Mouse (Mus musculus) MN1 (cell line): Measurements from ENCODE around the gene Mb21d2.

Experiments
- DNase-seq: peaks from one replicate; pipeline ENCODE4 v3.0.0-alpha.2; 2016; ENCODE audit warnings: low spot score

Gene Mb21d2

DNA sequence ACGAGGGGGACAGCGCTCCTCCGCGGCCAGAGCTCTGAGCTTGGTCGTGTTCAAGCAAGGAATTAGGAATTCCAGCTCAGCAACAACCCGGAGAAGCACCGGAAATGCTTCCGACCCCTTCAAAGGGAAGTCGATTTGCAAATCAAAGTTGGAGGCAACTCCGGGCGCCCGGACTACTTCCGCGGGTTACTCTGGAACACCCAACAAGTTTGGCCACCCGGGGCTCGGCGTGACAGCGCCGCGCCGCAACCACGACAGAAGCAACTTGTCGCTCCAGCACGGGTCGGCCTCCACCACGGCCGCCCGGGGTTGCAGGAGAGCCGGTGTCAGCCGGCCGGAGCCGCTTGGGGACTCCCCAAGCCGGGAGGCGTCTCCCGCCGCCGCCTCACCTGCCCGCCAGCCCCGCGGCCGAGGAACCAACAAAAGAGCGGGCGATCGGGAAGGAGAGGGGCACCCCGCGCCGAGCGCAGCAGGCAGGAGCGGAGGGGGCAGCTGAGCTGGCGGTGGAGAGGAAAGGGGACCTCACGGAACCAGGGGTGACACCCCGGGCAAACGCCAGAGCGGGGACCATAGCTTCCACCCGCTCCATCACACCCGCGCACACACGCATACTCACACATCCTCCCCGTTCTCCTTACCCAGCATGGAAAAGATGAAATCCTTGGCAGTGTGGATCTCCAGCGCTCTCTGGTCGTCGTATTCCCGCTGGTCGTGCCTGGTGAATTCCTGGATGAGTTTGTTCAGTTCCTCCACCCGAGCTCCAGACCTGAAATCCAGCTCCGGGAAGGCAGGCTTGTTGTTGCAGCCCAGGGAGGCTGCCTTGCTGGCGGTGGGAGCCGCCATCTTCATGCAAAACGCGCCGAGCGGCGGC is at the start of gene Mb21d2:
Mb21d2 (minus strand) TSS at position 859 of the 871 bp plus-strand sequence.
- peak; percentile 43 for DNase-seq

DNA sequence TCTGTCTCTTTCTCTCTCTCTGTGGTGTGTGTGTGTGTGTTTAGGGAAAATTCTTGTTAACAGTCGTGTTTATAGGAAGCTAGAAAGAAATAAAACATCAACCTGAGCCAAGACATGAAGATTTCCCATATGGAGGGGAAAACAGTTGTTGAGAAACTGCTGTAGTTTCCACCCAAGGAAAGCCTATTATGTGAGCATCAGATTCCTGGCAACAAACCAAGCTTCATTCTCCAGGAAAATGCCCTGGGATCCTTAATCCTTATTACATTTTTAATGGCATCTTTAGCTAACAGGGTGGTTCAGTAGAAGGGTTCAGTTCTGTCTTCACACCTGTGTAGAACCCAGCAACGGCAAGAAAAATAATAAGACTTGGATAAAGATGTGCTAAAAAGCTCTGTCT is 36.8 kb upstream of the Mb21d2 start:
- no peak for DNase-seq

DNA sequence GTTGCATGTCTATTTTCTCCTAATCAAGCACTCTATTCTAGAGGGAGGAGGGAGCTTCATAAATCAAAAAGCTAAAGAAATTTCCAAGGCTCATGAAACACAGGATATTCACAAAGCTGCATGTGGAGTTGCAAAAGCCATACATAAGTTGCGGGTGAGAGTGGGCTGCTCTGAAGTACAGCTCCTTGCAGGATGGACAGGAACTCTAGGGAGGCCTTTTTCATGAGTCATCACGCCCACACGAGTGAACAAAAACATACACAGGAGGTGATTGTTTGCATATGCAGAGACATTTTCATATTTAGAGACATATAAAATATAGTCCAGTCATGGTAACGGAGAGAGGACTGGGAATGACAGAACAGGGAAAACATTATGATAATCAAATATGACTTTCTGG is 34.6 kb upstream of the Mb21d2 start:
- DNase-seq, result no peak

DNA sequence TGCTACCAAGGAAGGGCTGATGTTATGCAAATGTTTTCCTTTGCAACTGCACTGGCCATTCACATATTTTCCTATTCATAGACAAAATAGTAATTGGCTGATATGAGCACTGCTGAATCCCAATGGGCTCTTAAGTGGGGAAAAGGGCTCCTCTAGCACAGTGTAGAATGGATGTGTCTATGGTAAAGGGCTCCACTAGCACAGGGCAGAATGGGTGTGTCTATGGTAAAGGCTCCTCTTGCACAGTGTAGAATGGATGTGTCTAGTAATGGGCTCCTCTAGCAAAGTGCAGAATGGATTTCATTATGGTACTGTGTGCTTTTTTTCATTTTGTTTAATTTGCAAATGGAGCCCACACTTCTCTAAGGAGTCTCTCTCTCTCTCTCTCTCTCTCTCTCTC is 33.5 kb upstream of the Mb21d2 start:
- no peak for DNase-seq

DNA sequence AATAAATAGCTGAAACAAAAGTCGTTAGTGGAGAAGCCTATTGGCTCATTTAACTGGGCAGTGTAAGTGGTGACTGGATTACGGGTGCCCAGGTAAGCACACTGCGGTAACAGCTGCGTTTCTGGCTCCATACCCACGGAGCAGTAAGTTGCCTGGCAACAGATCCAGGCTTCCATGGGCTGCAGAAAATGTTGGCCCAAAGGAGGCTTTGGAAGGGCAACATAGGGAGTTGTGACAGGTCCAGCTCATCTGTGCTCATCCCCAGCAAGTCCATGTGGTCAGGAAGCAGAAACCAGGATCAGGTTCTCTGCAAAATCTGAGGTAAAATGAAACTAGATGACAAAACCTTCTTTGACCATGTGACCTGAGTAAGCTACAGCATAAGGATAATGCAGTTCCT is 20.3 kb upstream of the Mb21d2 start:
- no peak for DNase-seq

DNA sequence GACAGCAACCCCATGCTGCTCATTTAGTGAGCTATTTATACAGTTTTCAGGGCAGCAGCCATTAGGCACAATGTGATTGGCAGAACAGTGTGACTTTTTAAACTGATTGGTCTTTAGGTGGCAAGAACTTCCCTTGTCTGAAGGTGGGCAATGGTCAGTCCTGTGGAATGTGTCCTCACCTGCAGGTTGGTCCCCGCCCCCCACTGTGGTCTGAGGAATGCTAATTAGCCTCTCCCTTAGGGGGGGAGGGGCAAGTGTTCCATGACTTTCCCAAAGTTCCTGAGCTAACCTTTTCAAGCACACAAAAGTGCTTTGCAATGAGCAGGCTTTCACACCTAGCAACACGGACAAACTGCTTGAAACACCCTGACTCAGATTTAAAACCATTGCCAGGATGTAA is 13.8 kb upstream of the Mb21d2 start:
- DNase-seq, result no peak

DNA sequence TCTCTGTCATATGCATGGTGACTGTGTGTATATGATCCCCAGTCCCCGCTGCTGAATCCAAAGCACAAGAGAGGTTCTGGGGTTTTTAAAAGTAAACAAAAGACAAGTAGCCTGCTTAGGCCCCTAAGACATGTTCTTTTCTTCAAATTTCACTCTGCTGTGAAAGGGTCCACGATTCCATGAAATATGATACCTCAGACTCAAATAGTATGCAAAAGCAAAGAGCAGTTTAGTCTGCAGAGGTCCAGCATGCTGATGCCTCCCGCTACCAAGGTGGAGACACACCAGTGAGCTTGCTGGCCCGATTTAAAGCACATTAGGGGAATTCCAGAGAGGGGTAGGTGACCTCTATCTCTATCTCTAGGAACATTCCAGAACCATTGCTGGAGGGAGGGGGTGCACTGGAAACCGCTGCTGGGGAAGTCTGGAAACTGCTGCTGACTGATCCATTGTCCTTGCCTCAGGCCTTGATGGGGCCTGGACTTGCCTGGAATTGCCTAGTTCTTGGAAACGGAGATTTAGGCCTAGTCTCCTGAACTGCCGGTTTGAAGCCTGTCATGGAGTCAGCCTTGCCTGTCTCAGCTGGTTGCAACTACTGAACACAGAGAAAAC is 6.8 kb upstream of the Mb21d2 start:
- no peak for DNase-seq

DNA sequence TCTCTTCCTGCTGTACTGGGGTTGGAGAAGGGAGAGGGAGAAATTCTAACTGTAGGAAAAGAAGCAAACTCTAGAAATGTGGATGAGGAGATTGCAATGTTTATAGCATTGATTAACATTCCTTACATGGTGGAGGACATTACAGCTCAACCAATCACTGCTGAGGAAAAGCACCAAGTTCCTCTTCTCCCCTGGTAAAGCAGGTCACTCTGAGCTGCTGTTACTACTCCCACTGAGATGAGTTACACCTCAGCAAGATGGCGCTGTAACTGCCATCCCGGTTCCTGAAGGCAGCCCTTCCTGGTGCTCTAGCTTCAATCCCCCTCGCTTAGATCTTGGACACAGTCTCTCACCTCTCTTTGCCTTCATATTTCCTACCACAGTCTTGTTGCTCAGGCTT is 6.2 kb upstream of the Mb21d2 start:
- no peak for DNase-seq

DNA sequence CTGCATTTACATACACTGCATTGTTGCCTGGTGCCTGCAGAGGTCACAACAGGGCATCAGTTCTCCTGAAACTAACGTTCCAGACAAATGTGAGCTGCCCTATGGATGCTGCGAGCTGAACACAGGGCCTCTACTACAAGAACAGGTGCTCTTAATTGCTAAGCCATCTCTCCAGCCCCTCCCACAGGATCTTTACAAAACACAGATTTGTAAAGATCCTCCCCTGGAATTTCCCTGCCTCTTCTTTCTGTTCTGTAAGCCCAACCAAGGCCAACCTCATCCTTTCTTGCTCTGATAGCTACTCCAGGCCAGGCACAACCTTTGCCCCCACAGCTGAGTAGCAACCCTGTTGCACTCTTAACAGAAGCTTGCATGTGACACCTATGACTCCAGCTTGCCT is 1.7 kb upstream of the Mb21d2 start:
- no peak for DNase-seq

DNA sequence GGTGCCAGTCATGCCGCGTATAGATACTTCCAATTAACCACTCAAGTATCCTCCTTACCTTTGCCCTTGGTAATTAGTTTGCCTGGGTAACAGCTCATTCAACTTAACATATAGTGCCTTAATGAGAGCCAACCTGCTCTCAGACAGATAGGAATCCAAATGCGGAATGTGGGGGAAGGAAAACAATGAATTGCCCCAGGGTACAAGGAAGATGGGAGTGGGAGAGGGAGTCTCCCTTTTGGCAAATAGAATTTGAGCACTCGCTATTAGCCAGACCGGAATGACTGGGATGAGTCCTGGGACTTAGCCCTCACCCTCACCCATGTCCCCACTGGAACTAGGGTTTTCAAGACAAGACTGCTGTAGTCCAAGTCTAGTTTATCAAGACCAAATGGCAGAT is 953 bp upstream of the Mb21d2 start:
- DNase-seq, result no peak

DNA sequence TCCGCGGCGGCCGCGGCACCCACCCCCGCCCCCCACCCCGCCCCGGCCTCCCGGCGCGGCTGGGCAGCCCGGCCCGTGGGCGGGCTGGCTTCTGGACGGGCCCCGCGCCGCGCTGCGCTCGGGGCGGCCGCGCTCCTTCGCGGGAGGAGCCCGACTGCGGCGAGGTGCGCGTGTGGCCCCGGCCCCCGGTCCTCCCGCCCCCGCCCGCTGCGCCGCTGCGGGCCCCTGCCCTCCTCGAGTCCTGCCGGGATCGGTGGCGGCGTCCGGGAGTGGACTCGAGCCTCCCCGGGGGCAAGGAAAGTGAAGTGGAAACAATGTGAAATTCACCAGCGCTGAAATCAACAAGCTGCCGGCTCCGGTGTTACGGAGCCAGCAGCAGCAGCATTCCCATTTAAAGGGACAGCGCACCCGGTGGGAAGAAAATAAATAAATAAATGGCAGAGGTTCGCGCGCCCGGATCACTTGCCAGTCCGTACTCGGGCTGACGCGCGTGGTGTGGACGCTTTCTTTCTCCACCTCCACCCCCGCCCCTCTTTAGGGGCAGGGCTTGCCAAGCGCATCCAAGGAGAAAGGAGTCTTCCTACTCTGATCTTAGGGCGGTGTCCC is 316 bp upstream of the Mb21d2 start:
- peak; percentile 53 for DNase-seq

DNA sequence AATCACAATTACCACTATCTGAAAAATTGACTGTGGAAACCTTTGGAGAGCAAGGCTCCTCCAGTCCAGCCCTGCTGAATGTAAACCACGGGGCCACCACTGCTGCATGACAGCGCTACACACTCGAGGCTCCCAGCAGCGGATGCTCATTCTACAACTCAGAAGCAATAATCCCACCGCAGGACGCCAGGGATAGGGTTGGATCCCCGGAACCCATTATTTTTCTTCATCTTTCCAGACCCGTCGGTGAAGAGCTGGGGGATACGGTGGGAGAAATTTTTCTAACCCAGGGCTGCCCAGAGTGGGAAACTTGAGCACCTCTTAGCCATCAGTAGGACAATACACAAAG is 1.0 kb downstream of the Mb21d2 start:
- DNase-seq, result peak; percentile 13

DNA sequence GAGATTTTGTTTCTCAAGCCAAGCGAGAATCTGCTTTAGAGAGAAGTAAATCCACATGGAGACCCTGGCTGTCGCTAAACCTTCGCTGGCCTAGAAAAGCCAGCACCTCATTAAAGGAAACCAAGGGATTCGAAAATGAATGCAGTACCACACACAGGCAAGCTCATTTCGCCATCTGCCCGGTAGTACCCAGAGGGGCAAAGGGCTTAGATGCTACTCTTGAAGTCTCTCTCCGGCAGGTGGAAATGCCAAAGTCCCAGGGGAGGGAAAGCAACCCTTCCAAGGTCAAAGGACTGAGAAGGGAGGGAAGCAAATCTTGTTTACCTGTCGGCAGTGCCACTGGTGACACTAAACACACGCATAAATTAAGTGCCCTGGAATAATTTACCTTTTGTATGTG is 2.1 kb downstream of the Mb21d2 start:
- no peak for DNase-seq

DNA sequence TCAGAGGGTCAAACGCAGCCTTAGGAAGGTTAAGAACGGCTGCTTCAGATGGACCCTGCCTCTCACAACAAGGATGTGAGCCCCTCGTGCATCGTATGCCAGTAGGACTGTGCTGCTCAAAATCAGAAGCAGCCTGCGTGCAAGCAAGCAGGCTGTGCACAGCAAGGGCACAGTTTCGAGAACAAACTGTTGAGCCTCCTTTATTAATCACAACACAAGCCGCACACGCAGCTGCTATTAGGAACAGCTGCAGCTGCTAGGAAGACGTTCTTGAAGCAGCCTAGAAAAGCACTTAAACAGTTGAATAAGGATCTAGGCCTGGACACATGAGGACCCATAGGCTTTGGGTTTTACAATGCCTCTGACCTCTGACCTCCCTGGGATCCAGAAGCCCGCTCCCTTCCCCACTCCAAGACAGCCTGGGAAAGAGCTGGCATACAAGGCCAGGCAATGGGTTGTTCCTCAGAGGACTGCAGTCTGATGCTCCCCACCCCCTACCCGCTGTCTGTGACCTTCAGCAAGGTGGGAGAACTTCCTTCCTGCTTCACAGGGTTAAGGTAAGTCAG is 10.1 kb downstream of the Mb21d2 start:
- DNase-seq, result no peak

DNA sequence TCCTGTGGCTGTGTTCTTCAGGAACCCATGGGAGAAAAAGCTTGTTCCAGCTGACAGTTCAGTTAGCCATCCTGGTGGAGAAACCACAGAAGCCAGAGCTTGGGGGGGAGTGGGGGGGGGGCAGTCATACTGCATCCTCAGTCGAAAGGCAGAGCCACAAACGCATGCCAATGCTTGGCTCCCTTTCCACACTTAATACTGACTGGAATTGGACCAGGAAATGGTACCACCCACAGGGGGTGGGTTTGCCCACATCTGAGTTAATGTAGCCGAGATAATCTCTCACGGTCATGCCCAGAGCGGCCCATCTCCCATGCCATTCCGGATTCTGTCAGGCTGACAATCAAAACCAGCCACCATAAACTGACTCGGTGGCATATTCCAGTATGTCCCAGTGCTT is 14.1 kb downstream of the Mb21d2 start:
- no peak for DNase-seq

DNA sequence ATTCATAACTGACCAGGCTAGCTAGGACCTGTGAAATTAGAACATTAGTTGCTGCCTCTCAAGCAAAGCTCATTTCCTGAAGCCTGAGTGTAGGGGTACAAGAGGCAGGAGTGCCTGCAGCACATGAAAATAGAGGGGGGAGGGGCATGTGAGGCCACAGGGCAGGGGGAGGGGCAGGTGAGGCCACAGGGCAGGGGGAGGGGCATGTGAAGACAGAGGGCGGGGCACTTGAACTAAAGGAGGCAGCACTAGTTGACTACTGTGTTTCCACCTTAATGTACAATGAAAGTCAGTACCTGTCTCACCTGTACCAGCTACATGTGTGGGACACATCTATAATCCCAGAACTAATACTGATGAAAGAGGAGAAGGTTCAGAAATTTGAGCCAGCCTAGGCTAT is 14.8 kb downstream of the Mb21d2 start:
- no peak for DNase-seq

DNA sequence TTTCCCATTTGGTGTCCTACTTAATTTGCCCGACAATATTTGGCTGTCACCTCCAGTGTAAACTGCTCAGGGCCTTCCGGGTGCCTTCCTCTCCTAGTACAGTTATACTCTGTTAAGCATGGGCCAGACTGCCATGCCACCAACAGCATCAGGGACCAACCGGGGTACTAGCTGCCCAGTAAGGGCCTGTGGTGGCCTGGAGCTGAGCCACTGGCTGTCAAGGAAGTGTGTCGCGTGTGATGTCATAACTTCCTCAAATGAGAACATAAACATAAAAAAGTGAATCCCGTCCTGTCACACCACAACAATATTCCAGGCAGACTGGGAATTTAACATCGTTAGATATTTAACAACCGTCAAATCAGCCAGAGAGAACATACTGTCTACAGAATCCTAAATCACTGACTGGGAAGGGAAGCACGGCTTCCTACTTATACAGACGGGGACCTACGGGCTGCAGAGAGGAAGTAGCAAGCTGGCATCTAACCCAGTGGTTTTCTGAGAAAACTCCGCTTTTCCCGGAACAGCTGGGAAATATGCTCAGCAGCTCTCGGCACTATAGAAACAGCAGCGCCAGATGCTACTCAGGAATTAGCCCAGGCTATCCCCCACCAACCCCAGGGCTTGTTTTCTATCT is 17.9 kb downstream of the Mb21d2 start:
- no peak for DNase-seq

DNA sequence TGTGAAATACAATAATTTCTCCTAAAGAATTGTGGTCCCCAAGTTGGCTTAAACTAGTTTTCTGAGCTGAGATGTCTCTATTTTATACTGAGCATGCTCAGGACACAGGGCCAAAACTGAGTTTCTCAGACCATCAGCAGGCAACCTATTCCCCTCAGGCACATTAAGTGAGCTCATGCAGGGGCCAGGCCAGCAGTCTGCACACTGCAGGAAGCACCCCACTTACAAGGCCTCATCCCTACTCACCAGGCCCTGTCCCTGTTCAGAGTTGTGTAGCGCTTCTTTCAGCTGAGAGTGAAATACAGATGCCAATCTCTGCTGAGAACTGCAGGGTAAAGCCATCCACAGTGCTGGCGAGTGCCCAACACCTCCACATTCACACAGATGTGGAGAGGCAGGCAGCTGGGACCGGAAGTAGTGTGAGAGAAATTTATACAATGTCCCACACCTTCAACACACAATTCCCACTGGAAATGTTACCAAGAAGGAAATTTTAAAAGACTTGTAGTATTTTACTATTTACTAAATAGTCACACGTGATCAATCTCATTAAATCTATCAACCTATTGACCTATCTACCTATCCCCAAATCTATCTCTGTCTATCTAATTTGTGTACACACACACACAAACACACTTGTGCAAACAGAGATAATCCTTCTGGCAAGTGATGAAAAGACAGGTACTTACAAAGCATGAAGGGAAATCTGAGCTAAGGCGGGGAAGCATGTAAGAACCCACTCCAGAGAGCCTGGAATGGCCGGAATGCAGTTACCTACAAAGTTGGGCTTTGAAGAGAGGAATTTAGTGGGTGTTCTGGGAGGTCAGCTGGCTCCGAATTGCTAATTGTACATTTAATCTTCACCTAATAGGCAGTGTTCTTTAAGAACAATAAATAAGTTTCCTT is 22.9 kb downstream of the Mb21d2 start:
- no peak for DNase-seq

DNA sequence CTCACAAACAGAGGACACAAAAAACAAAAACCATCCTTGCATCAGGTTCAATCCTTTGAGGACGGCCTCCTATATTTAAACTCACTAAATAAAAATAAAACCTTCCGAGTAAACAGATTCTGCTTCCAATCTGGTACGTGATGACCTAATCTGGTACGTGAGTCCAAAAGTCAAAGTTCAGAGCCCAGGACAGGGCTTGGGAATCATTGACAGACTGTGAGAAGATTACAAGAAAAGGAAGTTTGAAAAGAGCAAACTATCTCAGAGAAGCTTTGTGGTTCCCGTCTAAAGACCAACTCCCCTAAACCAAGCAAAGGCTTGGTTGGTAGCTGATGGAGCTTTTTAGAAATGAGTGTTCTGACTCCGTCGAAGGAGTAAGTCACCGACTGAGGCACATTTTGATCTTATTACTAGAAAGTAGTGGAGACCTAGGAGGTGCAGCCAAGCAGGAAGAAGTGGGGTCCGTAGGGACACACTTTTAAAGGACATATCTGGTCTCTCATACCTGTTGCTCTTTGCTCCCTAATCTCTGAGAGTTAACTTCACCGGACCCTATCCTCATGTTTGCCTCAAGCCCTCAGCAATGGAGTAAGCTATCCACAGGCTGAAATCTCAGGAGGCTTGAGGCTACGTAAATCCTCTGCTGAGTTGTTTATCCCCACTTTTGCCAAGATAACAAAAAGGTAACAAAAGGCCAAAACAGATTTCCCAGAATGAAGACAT is 23.7 kb downstream of the Mb21d2 start:
- no peak for DNase-seq

DNA sequence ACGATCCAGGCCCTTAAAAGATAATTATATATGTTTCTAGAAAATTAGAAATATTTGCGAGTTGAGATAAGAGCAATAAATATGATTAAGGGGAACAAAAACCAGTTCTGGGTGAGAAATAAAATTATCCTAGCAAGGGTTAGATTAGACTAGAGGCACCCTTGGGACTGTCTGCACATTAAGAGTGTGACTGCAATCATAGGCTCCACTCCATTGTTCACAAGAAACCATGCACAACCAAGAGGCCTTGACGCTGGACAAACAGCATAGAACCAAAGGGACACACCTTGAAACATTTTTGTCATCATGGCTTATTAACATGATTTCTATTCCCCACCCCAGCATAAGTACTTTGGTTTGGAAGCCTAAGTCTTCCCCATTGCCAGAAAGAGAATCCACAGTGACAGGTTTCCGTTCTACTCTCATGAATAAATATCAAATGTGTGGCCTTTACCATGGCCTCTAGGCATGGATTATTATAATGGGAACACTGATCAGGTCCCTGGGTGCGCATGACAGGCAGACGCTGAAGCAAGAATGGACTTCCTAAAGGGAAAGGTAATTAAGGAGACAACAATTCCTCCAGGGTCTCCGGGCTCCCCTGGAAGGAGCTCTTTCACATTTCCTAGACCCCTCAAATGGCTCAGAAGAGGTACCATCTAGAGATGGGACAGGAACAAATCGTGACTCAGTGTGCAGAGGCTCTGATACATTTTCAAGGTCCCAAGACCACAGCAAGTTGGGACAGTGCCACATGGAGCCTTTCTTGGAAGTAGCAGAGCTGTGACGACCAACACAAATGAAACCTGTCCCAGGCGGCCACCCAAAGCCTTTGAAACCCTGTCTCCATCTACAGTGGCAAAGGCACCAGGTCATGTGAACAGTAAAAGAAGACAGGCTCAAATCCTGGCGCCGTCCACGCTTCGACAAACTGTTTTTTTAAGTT is 26.6 kb downstream of the Mb21d2 start:
- DNase-seq, result no peak
